Mouse (Mus musculus) CH12.LX (cell line): ENCODE measurements around the gene Rsc1a1. TPM values are rescaled to one million over a fixed set of nuclear protein-coding genes. Genes with fewer than 3 reads are reported as not detected.

Source experiments
- DNase-seq: peaks from one replicate; pipeline ENCODE4 v3.0.0-alpha.2; 2013; ENCODE audit errors: extremely low read depth
- H3K27ac ChIP-seq: 2 replicates; pipeline ENCODE4 v1.5.1; 2012; ENCODE audit warnings: low read depth, mild to moderate bottlenecking, control low read depth, moderate library complexity; ENCODE audit not compliant: insufficient read depth
- H3K27me3 ChIP-seq: replicated peaks from 2 replicates; pipeline ENCODE3; 2012; ENCODE audit warnings: inconsistent platforms
- H3K36me3 ChIP-seq, 2 experiments: replicated peaks in 1 of 2; 2 replicates each; pipeline versions ENCODE3 to v1.6.1; 2012; ENCODE audit warnings: inconsistent platforms in 1 of 2, low read length in 1 of 2, mild to moderate bottlenecking in 1 of 2, mixed read lengths in 1 of 2, moderate library complexity in 1 of 2; ENCODE audit not compliant: control insufficient read depth in 1 of 2, insufficient read depth in 1 of 2
- H3K4me1 ChIP-seq, 2 experiments: 2 replicates each; pipeline ENCODE4 v1.6.1; 2012; ENCODE audit warnings: inconsistent platforms in 1 of 2, moderate library complexity in 1 of 2; ENCODE audit not compliant: insufficient read depth in 2 of 2, control insufficient read depth in 1 of 2
- H3K4me2 ChIP-seq: 2 replicates; pipeline ENCODE4 v1.6.1; 2012; ENCODE audit warnings: low read depth, mild to moderate bottlenecking, control low read depth; ENCODE audit not compliant: poor library complexity, insufficient read depth, severe bottlenecking
- H3K4me3 ChIP-seq, 3 experiments: fragments of 150-350 bp in 1 of 3; sonication (generic) in 1 of 3; replicated peaks in 1 of 3; 2 replicates each; pipeline versions ENCODE3 to v1.5.1; 2011 to 2012; ENCODE audit warnings: low read depth in 2 of 3, low read length in 2 of 3, mild to moderate bottlenecking in 2 of 3, moderate library complexity in 2 of 3, control low read depth in 1 of 3, improper control_type of control experiment in 1 of 3, inconsistent platforms in 1 of 3, mixed read lengths in 1 of 3; ENCODE audit not compliant: poor library complexity in 1 of 3
- H3K79me2 ChIP-seq: replicated peaks from 2 replicates; pipeline ENCODE4 v1.6.1; 2012; ENCODE audit warnings: mild to moderate bottlenecking, moderate library complexity; ENCODE audit not compliant: control insufficient read depth, poor library complexity, insufficient read depth, severe bottlenecking; ENCODE audit errors: extremely low read depth
- H3K9ac ChIP-seq: 2 replicates; pipeline ENCODE4 v1.6.1; 2012; ENCODE audit warnings: low read depth, mild to moderate bottlenecking, control low read depth, moderate library complexity; ENCODE audit not compliant: insufficient read depth
- H3K9me3 ChIP-seq: replicated peaks from 2 replicates; pipeline ENCODE3; 2012; ENCODE audit warnings: low read length, inconsistent platforms, mixed read lengths
- BHLHE40 ChIP-seq: IDR thresholded peaks from 2 replicates; pipeline ENCODE4 v1.6.1; 2011; ENCODE audit warnings: mild to moderate bottlenecking, low read depth, low read length, improper control_type of control experiment
- CTCF ChIP-seq, 2 experiments: IDR thresholded peaks in 1 of 2; conservative IDR thresholded peaks in 1 of 2; 2 replicates each; pipeline ENCODE4 v1.5.1; 2011 to 2012; ENCODE audit warnings: low read depth in 2 of 2, low read length in 2 of 2, improper control_type of control experiment in 1 of 2, inconsistent platforms in 1 of 2, mild to moderate bottlenecking in 1 of 2, moderate library complexity in 1 of 2
- ELF1 ChIP-seq: IDR thresholded peaks from 2 replicates; pipeline ENCODE4 v1.6.1; 2014; ENCODE audit warnings: low read depth, mild to moderate bottlenecking, inconsistent platforms, low read length, improper control_type of control experiment
- GABPA ChIP-seq: IDR thresholded peaks from 2 replicates; pipeline ENCODE4 v1.6.1; 2012; ENCODE audit warnings: low read depth, low read length, improper control_type of control experiment, inconsistent platforms; ENCODE audit not compliant: insufficient replicate concordance
- JUN ChIP-seq: IDR thresholded peaks from 2 replicates; pipeline ENCODE4 v1.6.1; 2011; ENCODE audit warnings: low read depth, mild to moderate bottlenecking, low read length, improper control_type of control experiment, moderate library complexity; ENCODE audit not compliant: insufficient read depth
- KAT2A ChIP-seq: IDR thresholded peaks from 2 replicates; pipeline ENCODE4 v1.6.1; 2012; ENCODE audit warnings: low read length, improper control_type of control experiment, inconsistent platforms; ENCODE audit not compliant: insufficient replicate concordance
- MAFK ChIP-seq: IDR thresholded peaks from 2 replicates; pipeline ENCODE4 v1.6.1; 2011; ENCODE audit warnings: low read length, improper control_type of control experiment; ENCODE audit not compliant: insufficient replicate concordance
- MAZ ChIP-seq: IDR thresholded peaks from 2 replicates; pipeline ENCODE4 v1.6.1; 2012; ENCODE audit warnings: low read depth, mild to moderate bottlenecking, inconsistent platforms, low read length, improper control_type of control experiment, moderate library complexity
- MEF2A ChIP-seq: IDR thresholded peaks from 2 replicates; pipeline ENCODE4 v1.6.1; 2014; ENCODE audit warnings: low read depth, mild to moderate bottlenecking, inconsistent platforms, low read length, improper control_type of control experiment, borderline replicate concordance
- MXI1 ChIP-seq: IDR thresholded peaks from 2 replicates; pipeline ENCODE4 v1.6.1; 2011; ENCODE audit warnings: mild to moderate bottlenecking, low read depth, low read length, improper control_type of control experiment
- MYC ChIP-seq: IDR thresholded peaks from 2 replicates; pipeline ENCODE4 v1.6.1; 2011; ENCODE audit warnings: low read depth, mild to moderate bottlenecking, improper control_type of control experiment, low read length
- NELFE ChIP-seq: IDR thresholded peaks from 2 replicates; pipeline ENCODE4 v1.6.1; 2011; ENCODE audit warnings: low read depth, low read length, improper control_type of control experiment
- NRF1 ChIP-seq: IDR thresholded peaks from 2 replicates; pipeline ENCODE4 v1.6.1; 2014; ENCODE audit warnings: low read depth, mild to moderate bottlenecking, inconsistent platforms, low read length, improper control_type of control experiment, moderate library complexity
- PAX5 ChIP-seq: IDR thresholded peaks from 2 replicates; pipeline ENCODE4 v1.6.1; 2012; ENCODE audit warnings: low read length, inconsistent platforms, mixed read lengths
- POLR2A ChIP-seq: IDR thresholded peaks from 2 replicates; pipeline ENCODE4 v1.6.1; 2011; ENCODE audit warnings: low read depth, mild to moderate bottlenecking, improper control_type of control experiment, low read length
- SIN3A ChIP-seq: IDR thresholded peaks from 2 replicates; pipeline ENCODE4 v1.6.1; 2012; ENCODE audit warnings: low read length, improper control_type of control experiment, inconsistent platforms
- TCF12 ChIP-seq: IDR thresholded peaks from 2 replicates; pipeline ENCODE4 v1.6.1; 2014; ENCODE audit warnings: low read depth, mild to moderate bottlenecking, inconsistent platforms, low read length, improper control_type of control experiment
- USF1 ChIP-seq: IDR thresholded peaks from 2 replicates; pipeline ENCODE4 v1.6.1; 2014; ENCODE audit warnings: low read depth, mild to moderate bottlenecking, inconsistent platforms, low read length, improper control_type of control experiment
- USF2 ChIP-seq: conservative IDR thresholded peaks from 2 replicates; pipeline ENCODE4 v1.6.1; 2011; ENCODE audit warnings: low read depth, low read length, improper control_type of control experiment
- ZC3H11A ChIP-seq: IDR thresholded peaks from 2 replicates; pipeline ENCODE4 v1.6.1; 2012; ENCODE audit warnings: low read depth, mild to moderate bottlenecking, inconsistent platforms, low read length, improper control_type of control experiment
- ZKSCAN1 ChIP-seq: IDR thresholded peaks from 2 replicates; pipeline ENCODE4 v1.6.1; 2012; ENCODE audit warnings: low read depth, inconsistent platforms, low read length, improper control_type of control experiment, borderline replicate concordance
- dilution Hi-C: fragments of 300-500 bp; cut with MboI; formaldehyde crosslinking; loops from 2 replicates; pipeline ENCODE4 v1.14.3; 2020; ENCODE audit warnings: low sequenced_read_pairs; ENCODE audit not compliant: extremely low pct_unique_long_range_greater_than_20kb, extremely low pct_ligation_motif_present
- in situ Hi-C: fragments of 300-500 bp; cut with MboI; formaldehyde crosslinking; loops from 3 replicates; pipeline ENCODE4 v1.14.3; 2019; ENCODE audit warnings: low sequenced_read_pairs, low pct_ligation_motif_present, low pct_unique_long_range_greater_than_20kb, mixed read lengths
- polyA plus RNA-seq: library from polyadenylated mRNA; unstranded; fragments of >175 nt; gene quantifications from 2 replicates; pipeline ENCODE4 v1.2.1, GENCODE M21; 2012; ENCODE audit warnings: low read depth; ENCODE audit not compliant: insufficient read length
- total RNA-seq, 2 experiments: library from RNA; depleted of rRNA; stranded (reverse); fragments of 300-350 nt in 1 of 2; fragments of >200 nt in 1 of 2; gene quantifications; 2 replicates each; pipeline ENCODE4 v1.2.3; 2012 to 2014

Rsc1a1 gene
- total and polyA plus RNA-seq, 3 experiments = 3.4 to 14.0 (median 7.0) TPM

DNA sequence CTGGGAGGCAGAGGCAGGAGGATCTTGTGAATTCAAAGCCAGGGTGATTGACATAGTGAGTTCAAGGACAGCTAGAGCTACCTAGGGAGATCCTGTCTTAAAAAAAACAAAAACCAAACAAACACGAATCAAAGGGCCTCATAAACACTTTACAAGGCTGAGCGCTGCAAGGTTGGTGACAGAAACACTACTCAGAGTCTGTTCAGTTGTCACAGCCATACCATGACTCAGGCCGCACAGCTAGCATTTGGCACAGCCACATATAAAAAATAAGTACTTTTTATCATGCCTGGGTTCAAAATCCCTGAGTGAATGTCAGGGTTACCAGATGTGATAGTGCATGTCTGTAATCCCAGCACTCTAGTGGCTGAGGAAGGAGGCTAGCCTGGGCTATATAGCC is 38.2 kb downstream of the Rsc1a1 start:
- Histone ChIP-seq H3K79me2 (no peaks in the 10 kb centered on the region; the same call in 1 of the 2 replicates), H3K9ac (no peak overlapping the region), H3K4me3 (no peak overlapping the region), H3K4me1 (peaks cover 0 to 23% of the 10 kb centered on the region in 2 experiments; a peak in 2 of 4 replicates), H3K27ac (no peak overlapping the region), H3K36me3 (peaks cover 13 to 79% of the 10 kb centered on the region in 2 experiments), H3K4me2 (no peak overlapping the region), H3K9me3 (no peaks in the 10 kb centered on the region), H3K27me3 (no peaks in the 10 kb centered on the region)
- dilution Hi-C loops (no loop called here), in situ Hi-C loops (no loop called here)
- no peak for DNase-seq
- TF ChIP-seq ZC3H11A (no peak), PAX5 (no peak), TCF12 (no peak), MYC (no peak), CTCF (conservative IDR thresholded peaks at IDR 0.05 in 1 of 2, IDR thresholded peaks at IDR 0.05 in 1 of 2; ENCODE audit: low read depth in 2 of 2, low read length in 2 of 2) (no peak), ELF1 (no peak), NRF1 (no peak), MAFK (no peak), MXI1 (no peak), SIN3A (no peak), BHLHE40 (no peak), JUN (no peak), KAT2A (no peak), GABPA (no peak), MEF2A (no peak), NELFE (no peak), ZKSCAN1 (no peak), MAZ (no peak), USF1 (no peak)

- Histone ChIP-seq H3K4me3 (no peak overlapping the region), H3K9ac (no peak overlapping the region), H3K4me1 (peaks cover 0 to 13% of the 10 kb centered on the region in 2 experiments; a peak in 1 of 4 replicates), H3K27me3 (no peaks in the 10 kb centered on the region), H3K36me3 (peaks cover 19 to 80% of the 10 kb centered on the region in 2 experiments), H3K9me3 (no peaks in the 10 kb centered on the region), H3K4me2 (no peak overlapping the region), H3K27ac (no peak overlapping the region), H3K79me2 (no peaks in the 10 kb centered on the region; the same call in 1 of the 2 replicates)
- dilution Hi-C loops = no loop called here
- no peak for DNase-seq
- in situ Hi-C loops = no loop called here
- no peak for TF ChIP-seq POLR2A
- no peak for TF ChIP-seq USF2
Measured at GRCm38 (mm10) chr4:141645988-141646387, 39.4 kb downstream of the Rsc1a1 start.
